20 mouse cellular contexts compared by ENCODE assay signal in the genomic region with DNA sequence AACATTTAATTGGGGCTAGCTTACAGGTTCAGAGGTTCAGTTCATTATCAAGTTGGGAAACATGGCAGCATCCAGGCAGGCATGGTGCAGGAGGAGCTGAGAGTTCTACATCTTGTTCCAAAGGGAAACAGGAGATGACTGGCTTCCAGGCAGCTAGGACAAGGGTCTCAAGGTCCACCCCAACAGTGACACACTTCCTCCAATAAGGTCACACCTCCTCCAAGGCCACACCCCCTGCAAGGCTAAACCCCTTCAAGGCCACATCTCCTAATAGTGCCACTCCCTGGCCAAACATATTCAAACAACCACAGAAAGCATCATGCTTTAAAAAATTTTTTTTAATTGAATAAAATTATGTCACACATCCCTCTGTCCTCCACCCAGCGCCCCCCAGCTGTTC. TPM values are rescaled to one million over a fixed set of nuclear protein-coding genes. Genes with fewer than 3 reads are reported as not detected.
"Had no signal": no experiment of that assay in that cellular context is flagged by ENCODE, and none has a peak within 500 bp of the region (broad histone marks: within the 10 kb centered on the region; RNA-seq: fewer than 3 reads in every experiment).

No protein-coding gene starts in this region.

- H3K4me1 ChIP-seq: neural tube, embryonic 13.5 days; neural tube, embryonic 15.5 days had no signal

- H3K9ac ChIP-seq: lung, embryonic 14.5 days; midbrain, embryonic 13.5 days; midbrain, embryonic 15.5 days; neural tube, embryonic 13.5 days; neural tube, embryonic 15.5 days had no signal

- H3K36me3 ChIP-seq: midbrain, embryonic 10.5 days; midbrain, embryonic 13.5 days; midbrain, embryonic 15.5 days; neural tube, embryonic 13.5 days; neural tube, embryonic 15.5 days had no signal

- H3K27me3 ChIP-seq: midbrain, embryonic 15.5 days had no signal

- H3K27ac ChIP-seq: midbrain, embryonic 10.5 days; midbrain, embryonic 13.5 days; midbrain, embryonic 15.5 days; neural tube, embryonic 13.5 days; neural tube, embryonic 15.5 days had no signal

- H3K4me3 ChIP-seq: midbrain, embryonic 10.5 days; midbrain, embryonic 13.5 days; midbrain, embryonic 15.5 days; myocyte; neural tube, embryonic 13.5 days; neural tube, embryonic 15.5 days had no signal

- ATAC-seq: midbrain, embryonic 13.5 days; midbrain, embryonic 15.5 days had no signal

- H3K9me3 ChIP-seq: midbrain, embryonic 10.5 days; midbrain, embryonic 13.5 days; midbrain, embryonic 15.5 days; neural tube, embryonic 13.5 days; neural tube, embryonic 15.5 days had no signal

- DNase-seq: lung, adult 18-20 months; lung, embryonic 14.5 days; lung, postnatal 10 days; lung, postnatal 4 days; retina, postnatal 1 day; right cerebral cortex, adult 18-20 months; right cerebral cortex, postnatal 25 days; right cerebral cortex, postnatal 4 days; spleen, adult 18-20 months; thymus, adult 2 months; thymus, postnatal 25 days; thymus, postnatal 4 days had no signal

- H3K4me2 ChIP-seq: lung, embryonic 14.5 days; midbrain, embryonic 13.5 days; midbrain, embryonic 15.5 days; neural tube, embryonic 13.5 days; neural tube, embryonic 15.5 days had no signal

RNA-seq across cellular contexts. Expression of gene 4932438H23Rik, which starts 28.9 kb away (rescaled TPM):
- total RNA-seq: megakaryocyte-erythroid progenitor cell, adult 5-6 weeks had no signal
- polyA plus RNA-seq: liver, embryonic 16.5 days; midbrain, embryonic 10.5 days had no signal
